Mouse (Mus musculus) CD4-positive, CD25-positive, alpha-beta regulatory T cell, adult 4 months (primary cell): Measurements from ENCODE around the gene Pimreg. TPM values are rescaled to one million over a fixed set of nuclear protein-coding genes. Genes with fewer than 3 reads are reported as not detected.

Experiments
- ATAC-seq: one replicate; pipeline ENCODE4 v1.8.0; 2017
- polyA plus RNA-seq, 2 experiments: library from polyadenylated mRNA; unstranded; fragments of 100-300 nt; shearing (Covaris generic); gene quantifications; one replicate each; pipeline ENCODE4 v1.2.1; 2017

Pimreg gene
- polyA plus RNA-seq, 2 experiments from 2014 or later: 1.8 to 5.1 TPM

DNA sequence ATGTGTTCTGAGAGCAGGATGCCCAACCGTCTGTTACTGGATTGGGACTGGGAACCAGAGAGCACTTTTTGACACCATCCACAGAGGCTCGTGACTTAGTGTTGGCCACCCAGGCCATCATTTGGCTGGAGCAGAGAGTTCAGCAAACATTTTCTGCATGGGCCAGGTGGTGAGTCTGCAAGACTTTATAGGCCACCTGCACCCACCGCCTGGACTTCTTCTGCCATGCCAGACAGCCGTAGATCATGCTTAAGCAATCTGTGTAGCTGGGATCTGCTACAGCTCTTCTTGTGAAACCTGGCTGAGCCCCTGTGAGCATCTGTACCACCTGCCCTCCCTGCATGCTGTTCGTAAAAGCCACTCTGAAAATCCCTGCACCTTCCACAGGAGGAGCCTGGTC is 25.5 kb downstream of the Pimreg start:
- no peak for ATAC-seq

- no peak for ATAC-seq
Observed at GRCm38 (mm10) chr11:72068026-72068425, 26.2 kb downstream of the Pimreg start.

GRCm38 (mm10) chr11:72070733-72071132 is 28.9 kb downstream of the Pimreg start:
- ATAC-seq: no peak

DNA sequence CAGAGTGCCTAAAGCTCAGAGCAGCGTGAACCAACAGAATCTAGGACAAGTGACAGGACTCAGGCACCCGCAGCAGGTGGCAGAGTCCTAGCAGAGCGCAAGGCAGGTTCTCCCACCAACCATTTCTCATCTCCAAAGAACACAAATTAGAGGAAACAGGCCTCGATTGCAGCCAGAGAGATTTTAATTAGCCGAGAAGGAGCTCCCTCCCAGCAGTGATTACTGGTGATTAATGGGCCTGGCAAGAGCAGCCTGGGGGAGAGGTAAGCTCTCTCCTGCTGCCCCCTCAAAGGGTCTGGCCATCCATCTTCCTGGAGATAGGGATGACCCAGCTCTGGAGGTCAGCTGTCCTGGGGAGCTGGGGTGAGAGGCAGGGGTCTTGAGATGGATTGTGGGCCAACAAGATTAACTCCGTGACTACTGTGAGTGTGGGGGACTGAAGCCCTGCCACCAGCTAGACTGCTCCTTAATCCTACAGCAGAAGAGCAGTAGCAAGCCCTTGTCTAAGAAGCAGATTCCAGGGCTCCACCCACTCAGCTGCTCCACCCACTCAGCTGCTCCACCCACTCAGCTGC is 30.6 kb downstream of the Pimreg start:
- no peak for ATAC-seq

- ATAC-seq: no peak
Observed at GRCm38 (mm10) chr11:72074230-72074629, 32.4 kb downstream of the Pimreg start.

DNA sequence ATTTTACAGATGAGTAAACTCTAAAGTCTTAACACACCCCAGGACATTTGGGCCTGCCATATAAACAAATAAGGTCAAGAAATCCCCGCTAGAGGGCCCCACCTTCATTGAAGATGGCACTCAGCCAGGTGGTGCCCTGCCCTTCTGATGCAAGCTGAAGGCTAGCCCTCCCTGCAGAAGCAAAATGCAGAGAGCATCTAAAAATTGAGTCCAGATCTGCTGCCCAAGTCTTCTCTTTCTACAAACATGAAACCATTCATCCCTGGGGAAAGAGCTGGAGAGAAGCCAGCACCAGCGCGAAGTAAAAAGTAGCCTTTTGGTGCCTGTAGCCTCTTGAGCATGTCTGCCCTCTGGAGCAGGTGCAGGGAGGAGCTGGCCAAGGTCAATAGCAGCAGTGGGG is 36.2 kb downstream of the Pimreg start:
- ATAC-seq: no peak

DNA sequence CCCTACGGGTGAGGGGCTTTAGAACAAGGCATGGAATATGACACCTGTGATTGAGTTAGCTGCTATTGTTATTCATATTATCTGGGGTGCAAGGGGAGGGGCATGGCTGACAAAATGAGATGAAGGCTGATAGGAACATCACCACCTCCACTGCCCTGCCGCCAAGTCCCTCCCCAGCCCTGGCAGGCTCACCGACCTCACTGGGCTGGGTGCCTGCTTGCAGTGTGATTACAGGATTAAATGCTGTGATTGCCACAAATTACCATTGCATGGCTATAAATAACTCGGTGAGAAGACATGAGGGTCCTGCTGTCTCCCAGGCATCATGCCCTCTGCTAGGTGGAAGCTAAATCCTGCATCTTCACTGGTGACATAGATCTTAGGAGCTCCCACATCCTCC is 36.8 kb downstream of the Pimreg start:
- ATAC-seq: no peak

DNA sequence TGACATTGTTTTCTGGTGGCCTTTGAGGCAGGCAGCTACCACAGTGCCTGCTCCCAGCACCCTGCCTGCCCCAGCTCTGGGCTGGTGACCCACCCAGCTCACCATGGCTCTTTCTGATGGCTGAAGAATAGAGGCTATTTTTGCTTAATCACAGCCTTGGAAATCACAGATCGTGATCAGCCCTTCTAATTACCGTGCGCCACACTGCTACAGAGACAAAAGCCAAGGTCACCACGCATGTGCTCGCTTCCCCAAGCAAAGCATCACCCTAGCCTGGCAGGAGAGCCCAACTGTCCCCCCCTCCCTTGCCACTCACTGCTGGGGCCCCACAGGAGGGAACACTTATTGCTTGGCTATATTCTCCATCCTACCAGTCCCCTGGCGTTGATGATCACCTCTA is 38.6 kb downstream of the Pimreg start:
- no peak for ATAC-seq

DNA sequence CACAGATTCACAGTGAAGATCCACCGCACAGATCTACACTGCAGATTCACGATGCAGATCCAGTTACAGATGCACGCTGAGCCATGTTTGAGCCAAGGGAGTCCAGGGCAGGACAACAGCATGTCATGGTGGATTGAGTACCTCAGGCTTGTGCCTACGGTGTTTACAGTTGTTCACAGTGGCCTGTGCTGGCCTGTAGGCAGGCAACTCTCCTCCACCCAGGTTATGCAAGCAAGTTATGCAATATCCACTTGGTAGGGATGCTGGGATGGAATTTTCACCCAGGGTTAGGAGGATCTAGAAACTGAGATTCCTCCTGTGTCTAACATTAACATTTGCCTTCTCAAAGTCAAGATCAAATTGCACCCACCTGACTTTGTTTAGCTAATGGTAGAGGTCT is 40.8 kb downstream of the Pimreg start:
- ATAC-seq: no peak

- no peak for ATAC-seq
Observed at GRCm38 (mm10) chr11:72084337-72084736, 42.5 kb downstream of the Pimreg start.

- ATAC-seq: no peak
Observed at GRCm38 (mm10) chr11:72086251-72087046, 44.6 kb downstream of the Pimreg start.

GRCm38 (mm10) chr11:72092390-72092789 is 50.6 kb downstream of the Pimreg start:
- ATAC-seq: no peak

- ATAC-seq: no peak
Observed at GRCm38 (mm10) chr11:72094442-72094841, 52.6 kb downstream of the Pimreg start.

- ATAC-seq: no peak
Observed at GRCm38 (mm10) chr11:72095994-72096393, 54.2 kb downstream of the Pimreg start.

Other genes starting within 250 kb of the Pimreg start
- not detected for gene Aipl1, start 4.5 kb upstream of the Pimreg start, polyA plus RNA-seq
- under 1 TPM in 1 of 2 experiments, not detected in 1; 0.11 TPM for gene Pitpnm3, start 93.7 kb downstream of the Pimreg start, polyA plus RNA-seq
- not detected for gene Gm43951, start 164.8 kb downstream of the Pimreg start, polyA plus RNA-seq
- 10 to 100 TPM; 19.2 to 24.4 TPM for gene 4933427D14Rik, start 165.4 kb downstream of the Pimreg start, polyA plus RNA-seq
- gene Txndc17, start 165.5 kb downstream of the Pimreg start, polyA plus RNA-seq: 10 to 100 TPM; 86.0 to 99.9 TPM
- 10 to 100 TPM; 17.9 to 19.9 TPM for gene Med31, start 173.6 kb downstream of the Pimreg start, polyA plus RNA-seq
- not detected for gene Slc13a5, start 225.2 kb downstream of the Pimreg start, polyA plus RNA-seq